In the genomic region with DNA sequence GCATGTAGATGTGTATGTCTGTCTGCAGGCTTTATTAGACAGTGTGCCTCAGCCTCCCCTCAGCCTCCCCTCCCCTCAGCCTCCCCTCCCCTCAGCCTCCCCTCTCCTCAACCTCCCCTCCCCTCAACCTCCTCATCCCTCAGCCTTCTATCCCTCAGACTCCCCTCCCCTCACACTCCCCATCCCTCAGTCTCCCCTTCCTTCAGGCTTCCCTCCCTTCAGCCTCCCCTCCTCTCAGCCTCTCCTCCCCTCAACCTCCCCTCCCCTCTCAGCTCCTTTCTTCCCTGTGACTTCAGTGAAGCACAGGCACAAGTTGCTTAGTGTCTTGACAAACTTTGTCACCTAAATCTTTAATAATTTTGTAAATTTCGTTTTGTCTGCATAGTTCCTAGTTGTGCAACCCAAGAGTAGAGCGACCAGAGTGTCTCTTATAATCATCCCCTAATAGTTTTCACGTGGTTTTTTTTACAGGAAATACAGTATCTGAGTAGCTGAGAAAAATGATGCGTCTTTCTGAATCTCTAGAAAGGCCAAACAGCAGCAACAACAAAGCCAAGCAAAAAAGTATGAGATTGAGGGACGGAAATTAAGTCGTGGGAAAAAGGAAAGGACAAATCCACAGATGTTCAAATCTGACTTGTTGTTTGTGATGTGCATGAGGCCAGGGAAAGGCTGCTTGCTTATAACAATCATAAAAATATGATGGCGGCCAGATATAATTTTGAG, we compare ENCODE assay signal across 17 mouse cellular contexts. TPM values are rescaled to one million over a fixed set of nuclear protein-coding genes. Genes with fewer than 3 reads are reported as not detected.
DNase-seq lines count a peak whose midpoint lies in the region; ATAC-seq and TF ChIP-seq lines count a peak whose summit lies in the region.
"Had no signal": no experiment of that assay in that cellular context is flagged by ENCODE, and none has a peak within 500 bp of the region (broad histone marks: within the 10 kb centered on the region; RNA-seq: fewer than 3 reads in every experiment).

No protein-coding gene starts in this region.

- no peak for TF ChIP-seq CTCF in liver, adult 2 months (IDR thresholded peaks at IDR 0.05; ENCODE audit: low read depth, low read length)

- no peaks in the 10 kb centered on the region for H3K27me3 ChIP-seq in heart, embryonic 12.5 days (replicated peaks)
- no peaks in the 10 kb centered on the region for H3K27me3 ChIP-seq in liver, adult 2 months (ENCODE audit: control insufficient read depth, insufficient read depth, low read length)
- H3K27me3 ChIP-seq in liver, embryonic 11.5 days (replicated peaks; ENCODE audit: control insufficient read depth, insufficient read depth, low read length), result no peaks in the 10 kb centered on the region
- H3K27me3 ChIP-seq in embryonic facial prominence, embryonic 15.5 days, result no peaks in the 10 kb centered on the region
- no peaks in the 10 kb centered on the region for H3K27me3 ChIP-seq in limb, embryonic 14.5 days (ENCODE audit: control insufficient read depth, insufficient read depth, low read length)

- H3K36me3 ChIP-seq in heart, embryonic 12.5 days, result peaks cover 21% of the 10 kb centered on the region
- no peaks in the 10 kb centered on the region for H3K36me3 ChIP-seq in liver, adult 2 months (ENCODE audit: control insufficient read depth, insufficient read depth, low read length)
- H3K36me3 ChIP-seq in liver, embryonic 11.5 days (ENCODE audit: control insufficient read depth, insufficient read depth, low read length), result no peaks in the 10 kb centered on the region
- no peaks in the 10 kb centered on the region for H3K36me3 ChIP-seq in embryonic facial prominence, embryonic 15.5 days
- H3K36me3 ChIP-seq in limb, embryonic 14.5 days (ENCODE audit: control insufficient read depth, insufficient read depth, low read length), result no peaks in the 10 kb centered on the region

- 57% methylated on average over 7 of the region's 7 CpGs for WGBS in heart, embryonic 12.5 days
- WGBS in liver, adult 2 months, result 59% methylated on average over 7 of the region's 7 CpGs
- 58% methylated on average over 7 of the region's 7 CpGs for WGBS in liver, embryonic 11.5 days
- WGBS in embryonic facial prominence, embryonic 15.5 days, result 24% methylated on average over 7 of the region's 7 CpGs
- whole genome bisulfite sequencing in limb, embryonic 14.5 days, result 25% methylated on average over 7 of the region's 7 CpGs

- DNase-seq in heart, adult 11 months, result peak; percentile 67
- peak; percentile 6 for DNase-seq in liver, adult 2 months (ENCODE audit: extremely low read depth, low read depth, low spot score)
- DNase-seq in liver, embryonic 11.5 days (ENCODE audit: low spot score), result no peak
- DNase-seq in limb, embryonic 14.5 days (ENCODE audit: low spot score), result no peak
- no peak for DNase-seq in spleen, adult 18-20 months
- DNase-seq in thymus, postnatal 4 days, result no peak
- DNase-seq: adrenal gland, adult 2 months; cerebellum, postnatal 14 days; gastrocnemius, postnatal 25 days; heart, postnatal 10 days; kidney, adult 9 months; lung, postnatal 10 days had no signal

- H3K4me1 ChIP-seq in heart, embryonic 12.5 days (replicated peaks), result peaks cover 34% of the 10 kb centered on the region
- H3K4me1 ChIP-seq in liver, adult 2 months (ENCODE audit: control insufficient read depth, insufficient read depth, low read length), result no peaks in the 10 kb centered on the region
- H3K4me1 ChIP-seq in liver, embryonic 11.5 days (replicated peaks; ENCODE audit: control insufficient read depth, insufficient read depth, low read length), result no peaks in the 10 kb centered on the region
- peaks cover 19% of the 10 kb centered on the region for H3K4me1 ChIP-seq in embryonic facial prominence, embryonic 15.5 days
- peaks cover 37% of the 10 kb centered on the region for H3K4me1 ChIP-seq in limb, embryonic 14.5 days (ENCODE audit: control insufficient read depth, insufficient read depth, low read length)

- H3K9ac ChIP-seq in heart, embryonic 12.5 days, result no peak overlapping the region
- H3K9ac ChIP-seq in liver, adult 2 months (ENCODE audit: low read depth, low read length), result no peak overlapping the region
- no peak overlapping the region for H3K9ac ChIP-seq in liver, embryonic 11.5 days (ENCODE audit: low read depth, low read length)
- no peak overlapping the region for H3K9ac ChIP-seq in embryonic facial prominence, embryonic 15.5 days
- no peak overlapping the region for H3K9ac ChIP-seq in limb, embryonic 14.5 days (ENCODE audit: low read depth, low read length, severe bottlenecking)
- H3K9ac ChIP-seq: liver, embryonic 14.5 days had no signal

- no peak overlapping the region for H3K4me2 ChIP-seq in heart, embryonic 12.5 days
- no peak overlapping the region for H3K4me2 ChIP-seq in liver, embryonic 11.5 days
- H3K4me2 ChIP-seq in embryonic facial prominence, embryonic 15.5 days (replicated peaks), result peak overlapping the region; percentile 19; the same call in 1 of the 2 replicates
- peak overlapping the region; percentile 9; the same call in 1 of the 2 replicates for H3K4me2 ChIP-seq in limb, embryonic 14.5 days (replicated peaks; ENCODE audit: low read depth, low read length, severe bottlenecking)

- H3K4me3 ChIP-seq in heart, embryonic 12.5 days, result no peak overlapping the region
- H3K4me3 ChIP-seq in liver, adult 2 months (ENCODE audit: insufficient read depth, low read depth, low read length), result no peak overlapping the region
- H3K4me3 ChIP-seq in liver, embryonic 11.5 days (ENCODE audit: low read depth, low read length), result no peak overlapping the region
- H3K4me3 ChIP-seq in embryonic facial prominence, embryonic 15.5 days (replicated peaks), result no peak overlapping the region
- H3K4me3 ChIP-seq in limb, embryonic 14.5 days (replicated peaks; ENCODE audit: low read length), result no peak overlapping the region

- H3K79me2 ChIP-seq in liver, adult 2 months (ENCODE audit: control insufficient read depth, insufficient read depth, low read length), result no peaks in the 10 kb centered on the region

- no peaks in the 10 kb centered on the region for H3K9me3 ChIP-seq in heart, embryonic 12.5 days (replicated peaks)
- H3K9me3 ChIP-seq in liver, embryonic 11.5 days (ENCODE audit: control insufficient read depth, low read length), result no peaks in the 10 kb centered on the region
- no peaks in the 10 kb centered on the region for H3K9me3 ChIP-seq in embryonic facial prominence, embryonic 15.5 days (replicated peaks)
- no peaks in the 10 kb centered on the region for H3K9me3 ChIP-seq in limb, embryonic 14.5 days (ENCODE audit: control insufficient read depth, low read length)

- no peak overlapping the region for H3K27ac ChIP-seq in heart, embryonic 12.5 days (ENCODE audit: poor library complexity, severe bottlenecking)
- H3K27ac ChIP-seq in liver, adult 2 months (replicated peaks; ENCODE audit: insufficient read depth, low read depth, low read length), result peak overlapping the region; percentile 39
- no peak overlapping the region for H3K27ac ChIP-seq in liver, embryonic 11.5 days (ENCODE audit: low read depth, low read length)
- peak overlapping the region; percentile 87 for H3K27ac ChIP-seq in embryonic facial prominence, embryonic 15.5 days (replicated peaks)
- peak overlapping the region; percentile 68 for H3K27ac ChIP-seq in limb, embryonic 14.5 days (replicated peaks; ENCODE audit: low read depth, low read length)
- H3K27ac ChIP-seq: liver, embryonic 14.5 days had no signal

- no peak for TF ChIP-seq POLR2A in liver, adult 2 months (IDR thresholded peaks at IDR 0.05; ENCODE audit: extremely low read depth, insufficient read depth, low read length)
- no peak for TF ChIP-seq POLR2A in limb, embryonic 14.5 days (IDR thresholded peaks at IDR 0.05; ENCODE audit: borderline replicate concordance, extremely low read depth, insufficient read depth, insufficient read length)

- ATAC-seq in heart, embryonic 12.5 days (ENCODE audit: insufficient number of reproducible peaks, low FRiP score), result no peak
- ATAC-seq in liver, embryonic 11.5 days (replicated peaks; ENCODE audit: low FRiP score), result no peak
- ATAC-seq in embryonic facial prominence, embryonic 15.5 days (ENCODE audit: insufficient number of reproducible peaks, low FRiP score, low TSS enrichment, low read depth), result no peak
- no peak for ATAC-seq in limb, embryonic 14.5 days (ENCODE audit: low FRiP score, low read depth)
- ATAC-seq: hindbrain, embryonic 16.5 days had no signal

RNA-seq across cellular contexts. Expression of a gene that starts 7.1 kb away (rescaled TPM):
- polyA plus RNA-seq in heart, embryonic 12.5 days (2016; fragmentation: Nextera tagmentation; extraction: Ambion mirVana), result 144 and 158 TPM in 2 replicates
- total RNA-seq in liver, adult 2 months (2014; rRNA removed), result 6.7 and 8.0 TPM in 2 replicates
- 1.6 and 1.9 TPM in 2 replicates for polyA plus RNA-seq in liver, adult 2 months (2012; rRNA removed)
- 6.1 and 7.0 TPM in 2 replicates for polyA plus RNA-seq in liver, embryonic 11.5 days (2014; fragmentation: Nextera tagmentation; extraction: Ambion mirVana)
- 94.2 and 95.1 TPM in 2 replicates for polyA plus RNA-seq in embryonic facial prominence, embryonic 15.5 days (2015; fragmentation: Nextera tagmentation; extraction: Ambion mirVana)
- polyA plus RNA-seq in limb, embryonic 14.5 days (2012; rRNA removed), result 72.9 and 74.1 TPM in 2 replicates
- 88.7 and 94.7 TPM in 2 replicates for polyA plus RNA-seq in limb, embryonic 14.5 days (2014; fragmentation: Nextera tagmentation; extraction: Ambion mirVana)
- total RNA-seq: megakaryocyte-erythroid progenitor cell, adult 5-6 weeks had no signal

Comparison
In these comparisons a context has a peak if more than half of its experiments do, and no peak if none do; other contexts are left out.
1. DNase-seq: peak in heart, adult 11 months (single experiment) and liver, adult 2 months (single experiment); none in liver, embryonic 11.5 days (single experiment), limb, embryonic 14.5 days (single experiment), spleen, adult 18-20 months (0 of 2) and thymus, postnatal 4 days (single experiment).
2. H3K27ac ChIP-seq: peak in liver, adult 2 months (single experiment), embryonic facial prominence, embryonic 15.5 days (single experiment) and limb, embryonic 14.5 days (single experiment); none in heart, embryonic 12.5 days (single experiment) and liver, embryonic 11.5 days (single experiment).
3. H3K4me2 ChIP-seq: peak in embryonic facial prominence, embryonic 15.5 days (single experiment) and limb, embryonic 14.5 days (single experiment); none in heart, embryonic 12.5 days (single experiment) and liver, embryonic 11.5 days (single experiment).